Mouse (Mus musculus): ENCODE results near the gene Use1. TPM values are rescaled to one million over a fixed set of nuclear protein-coding genes. Genes with fewer than 3 reads are reported as not detected.

Gene Use1
- total RNA-seq, 1 experiment: 112 TPM

DNA sequence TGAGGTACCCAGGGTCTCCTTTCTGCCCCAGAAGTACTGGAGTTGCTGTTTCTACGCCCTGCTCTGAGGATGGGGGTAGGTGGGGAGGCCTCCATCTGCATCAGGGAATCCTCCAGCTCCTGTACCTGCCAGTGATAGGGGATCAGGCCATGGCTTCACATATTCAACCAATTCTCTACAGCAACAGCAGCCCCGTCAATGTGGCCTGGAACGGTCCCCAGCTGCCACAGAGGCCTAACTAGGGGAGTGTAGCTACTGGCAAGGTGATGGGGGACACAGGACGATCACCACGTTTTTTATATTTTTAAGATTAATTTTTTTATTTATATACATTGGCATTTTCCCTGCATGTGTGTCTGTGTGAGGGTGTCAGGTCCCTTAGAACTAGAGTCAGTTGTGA is 25.7 kb downstream of the Use1 start:
- Histone ChIP-seq H3K4me3 (ENCODE audit: insufficient read depth in 1 of 2, low read depth in 1 of 2, low read length in 2 of 2, poor library complexity in 1 of 2, severe bottlenecking in 1 of 2) (no peak overlapping the region), H3K9me3 (ENCODE audit: control insufficient read depth, insufficient read depth, low read depth, low read length) (no peaks in the 10 kb centered on the region), H3K27ac (ENCODE audit: insufficient read depth, low read depth, low read length, poor library complexity, severe bottlenecking) (no peak overlapping the region), H3K4me1 (ENCODE audit: control insufficient read depth in 2 of 2, insufficient read depth in 2 of 2, low read length in 2 of 2, poor library complexity in 1 of 2) (peaks cover 0 to 7% of the 10 kb centered on the region in 2 experiments; a peak in 1 of 4 replicates), H3K36me3 (ENCODE audit: control insufficient read depth, insufficient read depth, low read length, poor library complexity, severe bottlenecking) (no peaks in the 10 kb centered on the region), H3K9ac (ENCODE audit: insufficient read depth, low read depth, low read length, poor library complexity, severe bottlenecking) (no peak overlapping the region)
- DNase-seq (ENCODE audit: low read depth, low spot score): no peak
- in situ Hi-C loops (cut with MboI; ENCODE audit: low sequenced_read_pairs in 2 of 2, unreplicated experiment in 2 of 2): no loop called here
- no peak for TF ChIP-seq ZNF384 (IDR thresholded peaks at IDR 0.05; ENCODE audit: low read depth, low read length)
- TF ChIP-seq ZC3H11A (IDR thresholded peaks at IDR 0.05; ENCODE audit: borderline replicate concordance, low read depth, low read length): no peak
- TF ChIP-seq CHD2 (IDR thresholded peaks at IDR 0.05; ENCODE audit: low read depth, low read length): no peak
- no peak for TF ChIP-seq HCFC1 (IDR thresholded peaks at IDR 0.05; ENCODE audit: borderline replicate concordance, insufficient read depth, low read length)
- no peak for TF ChIP-seq MAFK (IDR thresholded peaks at IDR 0.05; ENCODE audit: insufficient read depth, low read depth, low read length)

GRCm38 (mm10) chr8:71392871-71393270 is 26.2 kb downstream of the Use1 start:
- TF ChIP-seq ZC3H11A (IDR thresholded peaks at IDR 0.05; ENCODE audit: borderline replicate concordance, low read depth, low read length): no peak
- TF ChIP-seq HCFC1 (IDR thresholded peaks at IDR 0.05; ENCODE audit: borderline replicate concordance, insufficient read depth, low read length): no peak
- Histone ChIP-seq H3K4me1 (ENCODE audit: control insufficient read depth in 2 of 2, insufficient read depth in 2 of 2, low read length in 2 of 2, poor library complexity in 1 of 2) (peaks cover 0 to 11% of the 10 kb centered on the region in 2 experiments; a peak in 1 of 4 replicates), H3K9ac (ENCODE audit: insufficient read depth, low read depth, low read length, poor library complexity, severe bottlenecking) (no peak overlapping the region), H3K27ac (ENCODE audit: insufficient read depth, low read depth, low read length, poor library complexity, severe bottlenecking) (no peak overlapping the region), H3K4me3 (ENCODE audit: insufficient read depth in 1 of 2, low read depth in 1 of 2, low read length in 2 of 2, poor library complexity in 1 of 2, severe bottlenecking in 1 of 2) (no peak overlapping the region), H3K9me3 (ENCODE audit: control insufficient read depth, insufficient read depth, low read depth, low read length) (no peaks in the 10 kb centered on the region), H3K36me3 (ENCODE audit: control insufficient read depth, insufficient read depth, low read length, poor library complexity, severe bottlenecking) (no peaks in the 10 kb centered on the region)
- DNase-seq (ENCODE audit: low read depth, low spot score): no peak
- in situ Hi-C loops (cut with MboI; ENCODE audit: low sequenced_read_pairs in 2 of 2, unreplicated experiment in 2 of 2): no loop called here

- H3K4me3 ChIP-seq (ENCODE audit: insufficient read depth in 1 of 2, low read depth in 1 of 2, low read length in 2 of 2, poor library complexity in 1 of 2, severe bottlenecking in 1 of 2): no peak overlapping the region
- H3K27ac ChIP-seq (ENCODE audit: insufficient read depth, low read depth, low read length, poor library complexity, severe bottlenecking): no peak overlapping the region
- DNase-seq (ENCODE audit: low read depth, low spot score): no peak
These were observed 27.8 kb downstream of the Use1 start for GRCm38 (mm10) chr8:71394481-71394880.

DNA sequence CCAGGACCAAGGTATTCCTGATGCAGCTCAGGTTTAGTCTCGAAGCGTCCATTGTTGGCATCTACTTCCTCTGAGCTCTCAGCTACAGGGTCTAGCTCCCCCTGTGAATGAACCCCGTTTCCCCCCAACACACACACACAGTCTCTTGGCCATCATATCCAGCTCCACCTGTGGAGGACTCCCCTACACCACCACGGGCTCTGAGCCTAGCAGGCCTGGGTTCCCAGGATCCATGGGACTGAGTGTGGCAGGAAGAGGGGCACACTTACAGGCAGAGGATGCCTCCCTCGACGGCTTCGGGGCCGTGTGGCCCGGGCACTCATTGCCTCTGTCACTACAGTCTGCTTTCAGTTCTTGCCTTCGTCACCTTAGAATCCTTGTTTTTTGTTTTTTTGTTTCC is 28.4 kb downstream of the Use1 start:
- peaks cover 9% of the 10 kb centered on the region for H3K36me3 ChIP-seq (ENCODE audit: control insufficient read depth, insufficient read depth, low read length, poor library complexity, severe bottlenecking)
- H3K9ac ChIP-seq (ENCODE audit: insufficient read depth, low read depth, low read length, poor library complexity, severe bottlenecking): no peak overlapping the region
- no peaks in the 10 kb centered on the region for H3K9me3 ChIP-seq (ENCODE audit: control insufficient read depth, insufficient read depth, low read depth, low read length)
- DNase-seq (ENCODE audit: low read depth, low spot score): no peak
- H3K27ac ChIP-seq (ENCODE audit: insufficient read depth, low read depth, low read length, poor library complexity, severe bottlenecking): no peak overlapping the region
- TF ChIP-seq ZC3H11A (IDR thresholded peaks at IDR 0.05; ENCODE audit: borderline replicate concordance, low read depth, low read length) (no peak), CHD2 (IDR thresholded peaks at IDR 0.05; ENCODE audit: low read depth, low read length) (no peak), ZNF384 (IDR thresholded peaks at IDR 0.05; ENCODE audit: low read depth, low read length) (no peak), HCFC1 (IDR thresholded peaks at IDR 0.05; ENCODE audit: borderline replicate concordance, insufficient read depth, low read length) (no peak), MAFK (IDR thresholded peaks at IDR 0.05; ENCODE audit: insufficient read depth, low read depth, low read length) (no peak)
- no peak overlapping the region for H3K4me3 ChIP-seq (ENCODE audit: insufficient read depth in 1 of 2, low read depth in 1 of 2, low read length in 2 of 2, poor library complexity in 1 of 2, severe bottlenecking in 1 of 2)
- in situ Hi-C loops (cut with MboI; ENCODE audit: low sequenced_read_pairs in 2 of 2, unreplicated experiment in 2 of 2): no loop called here
- peaks cover 0 to 10% of the 10 kb centered on the region in 2 experiments; a peak in 1 of 4 replicates for H3K4me1 ChIP-seq (ENCODE audit: control insufficient read depth in 2 of 2, insufficient read depth in 2 of 2, low read length in 2 of 2, poor library complexity in 1 of 2)

More at GRCm38 (mm10) chr8:71394481-71394880, 27.8 kb downstream of the Use1 start:
- H3K9ac ChIP-seq (ENCODE audit: insufficient read depth, low read depth, low read length, poor library complexity, severe bottlenecking): no peak overlapping the region
- no peaks in the 10 kb centered on the region for H3K9me3 ChIP-seq (ENCODE audit: control insufficient read depth, insufficient read depth, low read depth, low read length)
- H3K4me1 ChIP-seq (ENCODE audit: control insufficient read depth in 2 of 2, insufficient read depth in 2 of 2, low read length in 2 of 2, poor library complexity in 1 of 2): peaks cover 0 to 8% of the 10 kb centered on the region in 2 experiments; a peak in 1 of 4 replicates
- peaks cover 6% of the 10 kb centered on the region; the same call in 1 of the 2 replicates for H3K36me3 ChIP-seq (ENCODE audit: control insufficient read depth, insufficient read depth, low read length, poor library complexity, severe bottlenecking)
- TF ChIP-seq MAFK (IDR thresholded peaks at IDR 0.05; ENCODE audit: insufficient read depth, low read depth, low read length) (no peak), HCFC1 (IDR thresholded peaks at IDR 0.05; ENCODE audit: borderline replicate concordance, insufficient read depth, low read length) (no peak), CHD2 (IDR thresholded peaks at IDR 0.05; ENCODE audit: low read depth, low read length) (no peak), ZC3H11A (IDR thresholded peaks at IDR 0.05; ENCODE audit: borderline replicate concordance, low read depth, low read length) (no peak), ZNF384 (IDR thresholded peaks at IDR 0.05; ENCODE audit: low read depth, low read length) (no peak)
- in situ Hi-C loops (cut with MboI; ENCODE audit: low sequenced_read_pairs in 2 of 2, unreplicated experiment in 2 of 2): no loop called here

- Histone ChIP-seq H3K4me1 (ENCODE audit: control insufficient read depth in 2 of 2, insufficient read depth in 2 of 2, low read length in 2 of 2, poor library complexity in 1 of 2) (peaks cover 0 to 10% of the 10 kb centered on the region in 2 experiments; a peak in 1 of 4 replicates), H3K36me3 (ENCODE audit: control insufficient read depth, insufficient read depth, low read length, poor library complexity, severe bottlenecking) (peaks cover 11% of the 10 kb centered on the region), H3K9ac (ENCODE audit: insufficient read depth, low read depth, low read length, poor library complexity, severe bottlenecking) (peak within 1 kb of the TSS; percentile 17; the same call in 1 of the 2 replicates), H3K4me3 (ENCODE audit: insufficient read depth in 1 of 2, low read depth in 1 of 2, low read length in 2 of 2, poor library complexity in 1 of 2, severe bottlenecking in 1 of 2) (peak within 1 kb of the TSS; percentile 10 to 100; a peak in 2 of 4 replicates), H3K27ac (ENCODE audit: insufficient read depth, low read depth, low read length, poor library complexity, severe bottlenecking) (no peak within 1 kb of the TSS), H3K9me3 (ENCODE audit: control insufficient read depth, insufficient read depth, low read depth, low read length) (no peaks in the 10 kb centered on the region)
- no peak for DNase-seq (ENCODE audit: low read depth, low spot score)
- in situ Hi-C loops (cut with MboI; ENCODE audit: low sequenced_read_pairs in 2 of 2, unreplicated experiment in 2 of 2): no loop called here
- TF ChIP-seq ZC3H11A (IDR thresholded peaks at IDR 0.05; ENCODE audit: borderline replicate concordance, low read depth, low read length) (no peak), ZNF384 (IDR thresholded peaks at IDR 0.05; ENCODE audit: low read depth, low read length) (no peak), CHD2 (IDR thresholded peaks at IDR 0.05; ENCODE audit: low read depth, low read length) (no peak), MAFK (IDR thresholded peaks at IDR 0.05; ENCODE audit: insufficient read depth, low read depth, low read length) (no peak)
These were observed 29.0 kb downstream of the Use1 start, which contains the start of gene Ushbp1 for GRCm38 (mm10) chr8:71395629-71396028. Gene Ushbp1 (minus strand): TSS chr8:71395802.
